Mouse (Mus musculus) ovary, postnatal 10 days (tissue): ENCODE results near the gene Aldh3a2.
"Not testable (repeated sequence)": the region's sequence is repeated elsewhere in the genome, so short reads cannot be mapped to it uniquely, and the experiment has no call there.

ENCODE experiments used
- DNase-seq: peaks from one replicate; pipeline ENCODE4 v3.0.0; 2022; ENCODE audit warnings: low spot score

Aldh3a2 gene

GRCm38 (mm10) chr11:61208316-61208715 lies 58.9 kb downstream of the Aldh3a2 start:
- DNase-seq, result no peak

GRCm38 (mm10) chr11:61207487-61208246 lies 59.6 kb downstream of the Aldh3a2 start, which contains the start of gene Aldh3a1:
Aldh3a1 (plus strand) TSS chr11:61207537.
- no peak for DNase-seq

GRCm38 (mm10) chr11:61206136-61206535 lies 61.1 kb downstream of the Aldh3a2 start:
- DNase-seq, result no peak

GRCm38 (mm10) chr11:61205167-61205950 lies 61.9 kb downstream of the Aldh3a2 start:
- DNase-seq, result no peak

- no peak for DNase-seq
These were observed 64.5 kb downstream of the Aldh3a2 start for GRCm38 (mm10) chr11:61202810-61203209.

- no peak for DNase-seq
These were observed 65.1 kb downstream of the Aldh3a2 start for GRCm38 (mm10) chr11:61202186-61202585.

- no peak for DNase-seq
These were observed 67.5 kb downstream of the Aldh3a2 start for GRCm38 (mm10) chr11:61199620-61200362.

- DNase-seq, result no peak
These were observed 69.3 kb downstream of the Aldh3a2 start for GRCm38 (mm10) chr11:61197935-61198334.

GRCm38 (mm10) chr11:61196616-61197353 lies 70.5 kb downstream of the Aldh3a2 start:
- no peak for DNase-seq

GRCm38 (mm10) chr11:61193392-61193791 lies 73.9 kb downstream of the Aldh3a2 start:
- DNase-seq, result peak; percentile 67

GRCm38 (mm10) chr11:61192779-61193178 lies 74.5 kb downstream of the Aldh3a2 start:
- DNase-seq, result no peak

- DNase-seq, result not testable (repeated sequence)
These were observed 75.1 kb downstream of the Aldh3a2 start for GRCm38 (mm10) chr11:61192123-61192522.

GRCm38 (mm10) chr11:61190776-61191175 lies 76.5 kb downstream of the Aldh3a2 start:
- DNase-seq, result no peak

GRCm38 (mm10) chr11:61183820-61184219 lies 83.4 kb downstream of the Aldh3a2 start:
- DNase-seq, result no peak

GRCm38 (mm10) chr11:61181624-61182023 lies 85.6 kb downstream of the Aldh3a2 start:
- DNase-seq, result no peak

GRCm38 (mm10) chr11:61180361-61180760 lies 86.9 kb downstream of the Aldh3a2 start:
- no peak for DNase-seq

GRCm38 (mm10) chr11:61176321-61176720 lies 90.9 kb downstream of the Aldh3a2 start:
- no peak for DNase-seq

GRCm38 (mm10) chr11:61175778-61176177 lies 91.5 kb downstream of the Aldh3a2 start:
- DNase-seq, result no peak

- DNase-seq, result peak; percentile 91
These were observed 92.2 kb downstream of the Aldh3a2 start, which contains the start of gene Usp22 for GRCm38 (mm10) chr11:61174821-61175658. Usp22 (minus strand) TSS chr11:61175055.

GRCm38 (mm10) chr11:61174291-61174820 lies 92.9 kb downstream of the Aldh3a2 start:
- DNase-seq, result no peak
